Mouse (Mus musculus) liver, adult (tissue): ENCODE measurements at regions not wholly inside any gene's neighbourhood (a gene's known extent, or its start where the extent isn't known, plus 50 kb on each side); places are given as distances from the start of the nearest gene placed in this dataset.

Experiments
- GATA4 ChIP-seq: IDR thresholded peaks from 2 replicates; pipeline ENCODE4 v1.6.1; 2014; ENCODE audit warnings: mild to moderate bottlenecking, low read length; ENCODE audit not compliant: insufficient replicate concordance

DNA sequence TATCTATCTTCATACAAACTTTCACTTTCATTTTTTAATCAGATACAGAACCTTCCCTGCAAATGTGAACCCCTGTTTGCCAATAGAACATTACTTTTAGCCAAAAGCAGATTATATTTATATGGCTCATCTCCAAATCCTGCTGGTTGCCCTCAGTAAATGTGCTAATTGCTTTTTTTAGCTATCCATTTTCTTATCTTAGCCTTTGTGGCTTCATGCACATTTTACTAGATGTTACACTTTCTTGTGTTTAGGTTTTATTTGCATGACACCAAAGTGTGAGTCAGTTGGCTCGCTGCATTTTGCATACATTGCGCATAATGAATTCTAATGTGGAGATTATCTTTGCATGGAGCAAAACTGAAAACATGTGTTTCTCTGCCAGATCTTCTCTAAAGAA is 211.3 kb upstream of the Ube2e3 start:
- TF ChIP-seq GATA4, result no peak

DNA sequence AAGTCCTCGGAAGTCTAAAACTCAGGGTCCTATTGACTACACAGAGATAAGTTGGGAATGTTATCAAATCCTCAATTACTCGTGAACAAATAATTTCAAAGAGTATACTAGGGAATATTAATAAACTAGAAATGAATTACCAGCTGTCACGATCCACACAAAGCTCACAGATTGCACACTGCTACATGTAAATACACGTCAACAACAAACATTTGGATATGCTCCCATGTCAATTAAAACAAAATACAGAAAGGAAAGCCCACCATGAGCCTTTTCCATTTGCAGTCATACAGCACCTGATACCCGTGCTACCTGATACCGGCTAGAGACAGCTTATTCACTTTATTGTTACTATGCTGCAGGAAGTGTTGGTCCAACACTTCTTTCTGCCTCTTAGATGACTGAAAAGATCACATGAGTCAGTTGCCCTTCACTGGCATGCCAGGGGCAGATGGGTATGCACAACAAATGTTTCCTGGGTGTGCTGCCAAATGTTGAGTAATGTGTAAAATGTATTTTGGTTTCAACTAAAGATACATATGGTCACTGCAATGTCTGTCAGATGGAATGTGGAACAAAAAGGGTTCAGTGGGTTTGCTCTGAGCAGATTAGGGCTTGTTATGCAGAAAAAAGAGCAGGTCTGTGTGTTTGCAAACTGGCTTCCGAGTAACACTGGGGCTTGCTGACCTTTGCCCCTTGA is 212.6 kb upstream of the Ube2e3 start:
- no peak for TF ChIP-seq GATA4

DNA sequence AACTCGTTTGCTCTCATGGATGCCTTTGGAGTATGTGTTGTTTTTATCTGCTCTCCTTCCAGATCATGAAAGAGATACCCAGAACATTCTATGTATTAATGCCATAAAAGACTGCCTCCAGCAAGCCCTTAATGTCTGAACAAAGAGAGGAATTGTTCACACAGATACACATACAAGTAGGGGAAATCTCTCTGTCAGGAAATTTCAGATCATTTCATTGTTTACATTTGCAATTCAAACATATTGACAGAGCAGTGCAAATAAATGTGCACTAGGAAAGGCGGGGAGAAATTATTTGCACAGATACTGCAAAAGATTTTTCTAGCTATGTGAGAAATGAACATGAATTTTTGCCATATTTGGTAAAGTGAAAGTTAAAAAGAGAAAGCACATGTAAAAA is 216.4 kb upstream of the Ube2e3 start:
- TF ChIP-seq GATA4, result no peak

DNA sequence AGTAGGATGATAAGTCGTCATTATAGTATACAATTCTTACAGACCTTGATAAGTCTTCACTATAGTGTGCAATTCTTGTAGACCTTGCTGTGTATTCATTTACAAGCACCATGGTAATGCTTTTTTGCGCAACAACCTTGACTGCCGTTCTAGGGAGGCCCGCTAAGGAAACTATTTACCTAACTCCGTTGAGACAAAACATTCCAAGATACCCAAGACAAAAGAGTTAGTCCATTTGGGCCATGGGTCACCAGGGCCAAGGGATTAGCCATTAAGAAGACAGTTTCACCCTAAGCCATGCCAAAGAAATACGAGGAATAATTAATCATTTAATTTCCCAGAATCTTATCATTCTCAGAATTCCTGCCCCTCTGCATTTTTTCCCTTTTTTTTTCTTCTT is 227.6 kb upstream of the Ube2e3 start:
- TF ChIP-seq GATA4, result no peak

DNA sequence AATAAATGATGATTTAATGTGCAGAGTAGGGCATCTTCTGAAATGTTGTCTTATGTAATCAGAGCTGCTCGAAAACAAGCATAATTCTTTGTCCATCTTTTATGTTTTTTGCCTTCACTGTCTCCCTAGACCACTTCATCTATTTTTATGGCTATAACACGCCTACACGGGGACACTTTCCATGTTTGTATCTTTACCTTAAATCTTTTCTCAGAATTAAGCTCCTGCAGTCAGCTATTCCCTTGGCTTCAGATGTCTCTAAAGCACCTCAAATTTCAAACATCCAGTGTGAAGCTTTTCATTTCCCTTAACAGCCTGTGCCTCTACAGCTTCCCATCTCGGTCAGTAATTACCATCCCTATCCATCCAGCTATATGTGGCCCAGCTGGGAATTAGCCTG is 242.7 kb upstream of the Ube2e3 start:
- TF ChIP-seq GATA4, result no peak

GRCm38 (mm10) chr2:78606388-78606787 is 261.5 kb upstream of the Ube2e3 start:
- TF ChIP-seq GATA4, result no peak

DNA sequence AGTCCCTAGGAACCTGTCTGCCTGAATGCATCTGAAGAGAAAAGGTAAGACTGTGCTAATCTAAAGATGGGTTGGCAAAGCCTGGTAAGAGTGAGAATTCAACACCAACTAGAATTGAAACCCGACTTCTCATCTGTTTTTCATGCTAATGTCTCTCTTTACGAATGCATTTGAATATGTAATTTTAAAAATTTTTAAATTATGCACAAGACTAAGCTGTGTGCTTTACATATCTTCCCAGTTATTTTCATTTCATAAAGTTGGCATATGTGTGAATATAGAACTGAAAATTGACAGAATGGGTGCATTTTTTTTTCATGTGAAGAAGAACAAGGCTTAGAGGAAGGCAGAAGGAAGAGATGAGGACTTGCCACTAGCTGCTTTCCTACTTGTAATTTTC is 267.2 kb upstream of the Ube2e3 start:
- TF ChIP-seq GATA4, result no peak

- TF ChIP-seq GATA4, result no peak
Measured at GRCm38 (mm10) chr2:78598039-78598438, 269.9 kb upstream of the Ube2e3 start.

- TF ChIP-seq GATA4, result no peak
Measured at GRCm38 (mm10) chr2:78596251-78596650, 271.7 kb upstream of the Ube2e3 start.

DNA sequence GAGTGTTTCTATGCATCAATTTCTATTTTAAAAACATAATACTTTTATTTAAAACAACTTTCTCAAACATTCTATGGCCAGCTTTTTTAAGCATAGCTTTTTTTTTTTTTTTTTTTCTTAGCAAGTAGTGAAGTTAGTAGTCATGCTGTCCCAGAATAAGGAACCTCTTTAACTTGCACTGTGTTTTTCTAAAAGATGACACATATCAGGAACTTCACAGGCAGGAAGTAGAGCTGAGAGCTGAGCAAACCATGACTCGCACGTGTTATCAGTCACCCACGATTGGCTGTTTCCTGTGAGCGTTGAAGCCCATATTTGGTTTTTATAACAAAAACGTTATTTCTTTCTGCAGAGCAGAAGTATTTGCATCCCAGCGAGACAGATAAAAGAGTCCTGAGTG is 287.9 kb upstream of the Ube2e3 start:
- TF ChIP-seq GATA4, result no peak

DNA sequence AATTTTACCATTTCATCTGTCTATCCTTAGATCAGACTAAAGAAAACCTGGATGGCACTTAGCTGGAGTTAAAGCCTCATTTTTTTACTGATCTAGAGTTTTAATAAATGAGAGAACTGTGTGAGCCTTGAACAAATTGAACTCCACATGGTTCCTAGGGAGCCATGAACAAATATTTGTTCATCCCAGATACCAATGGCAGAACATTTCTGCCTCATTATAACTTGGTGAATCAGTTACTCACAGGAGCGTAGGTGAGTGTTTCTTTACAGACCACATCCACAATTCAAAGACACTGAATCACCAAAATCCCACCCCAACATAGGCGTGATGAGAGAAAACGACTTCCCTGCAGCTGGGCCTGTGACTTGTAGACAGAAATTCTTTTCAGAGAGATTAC is 295.4 kb upstream of the Ube2e3 start:
- TF ChIP-seq GATA4, result no peak

GRCm38 (mm10) chr2:78558128-78558527 is 309.8 kb upstream of the Ube2e3 start:
- TF ChIP-seq GATA4, result no peak

- no peak for TF ChIP-seq GATA4
Measured at GRCm38 (mm10) chr2:78551085-78551484, 316.8 kb upstream of the Ube2e3 start.

DNA sequence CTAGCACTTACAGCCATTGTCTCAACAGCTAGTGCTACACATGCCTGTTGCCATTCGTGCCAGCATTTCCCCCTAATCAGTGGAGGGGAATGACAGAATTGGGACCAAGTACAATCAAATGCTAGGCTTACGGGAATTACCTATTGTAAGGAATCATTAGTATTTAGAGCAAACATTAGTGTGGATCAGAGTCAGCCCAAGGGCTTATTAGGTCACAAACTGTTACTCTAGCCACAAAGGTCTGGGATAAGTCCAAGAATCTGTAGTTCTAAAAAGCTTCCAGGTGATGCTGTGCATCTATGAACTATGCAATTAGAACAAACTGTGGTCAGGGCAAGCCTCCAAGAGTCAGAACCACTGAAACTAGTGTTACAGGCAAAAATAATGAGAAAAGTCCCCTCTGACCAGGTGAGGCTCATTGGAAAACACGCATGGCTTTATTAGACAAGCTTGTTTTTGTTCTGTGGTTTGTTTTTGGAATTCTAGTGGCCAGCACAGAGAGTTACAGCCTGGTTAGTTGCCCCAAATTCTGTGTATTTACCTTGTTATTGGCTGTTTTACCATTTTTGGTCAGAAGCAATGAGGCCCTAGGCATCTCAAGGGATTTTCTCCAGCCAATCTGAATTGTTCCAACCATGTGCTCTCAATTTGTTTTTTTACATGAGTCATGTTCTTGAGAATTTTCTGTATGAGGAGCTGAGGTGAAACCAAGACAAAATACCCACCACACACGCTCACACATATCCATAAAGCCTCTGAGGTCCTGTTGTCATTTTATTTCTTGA is 319.0 kb upstream of the Ube2e3 start:
- no peak for TF ChIP-seq GATA4

DNA sequence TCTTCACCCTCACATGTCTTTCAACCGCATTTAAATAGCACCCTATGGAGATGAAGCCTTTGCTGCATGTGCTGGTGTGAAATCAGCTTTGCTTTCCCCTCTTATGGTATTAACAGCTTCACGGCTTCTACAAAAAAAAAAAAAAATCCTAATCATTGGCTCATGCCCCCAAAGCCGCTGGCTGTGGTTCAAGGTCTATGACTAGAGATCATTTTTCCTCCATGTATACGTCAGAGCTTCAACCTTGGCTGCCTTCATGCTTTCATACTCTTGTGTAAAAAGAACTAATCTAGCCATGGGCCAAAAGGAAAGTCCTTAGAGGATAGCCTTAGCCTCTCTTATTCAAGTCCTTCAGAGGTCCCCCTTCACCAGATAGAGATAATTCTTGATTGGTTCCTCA is 320.6 kb upstream of the Ube2e3 start:
- TF ChIP-seq GATA4, result no peak

DNA sequence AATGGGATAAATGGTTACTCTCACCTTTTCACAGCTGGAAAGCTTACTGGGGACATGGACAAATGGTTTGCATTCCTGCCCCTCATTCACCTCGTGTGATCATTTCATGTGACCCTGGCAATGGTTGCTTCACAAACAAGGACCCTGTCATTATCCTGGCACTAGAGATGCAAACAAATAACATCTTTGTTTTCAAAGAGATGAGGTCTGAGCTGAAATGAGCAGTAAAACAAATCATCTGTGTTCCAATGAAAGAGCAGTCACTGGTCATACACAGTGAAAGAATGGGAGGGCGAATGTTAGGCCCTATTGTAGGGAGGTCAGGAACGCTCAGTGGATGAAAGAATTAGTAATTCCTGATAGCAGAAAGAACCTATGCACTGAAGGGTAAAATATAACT is 327.5 kb upstream of the Ube2e3 start:
- TF ChIP-seq GATA4, result no peak

DNA sequence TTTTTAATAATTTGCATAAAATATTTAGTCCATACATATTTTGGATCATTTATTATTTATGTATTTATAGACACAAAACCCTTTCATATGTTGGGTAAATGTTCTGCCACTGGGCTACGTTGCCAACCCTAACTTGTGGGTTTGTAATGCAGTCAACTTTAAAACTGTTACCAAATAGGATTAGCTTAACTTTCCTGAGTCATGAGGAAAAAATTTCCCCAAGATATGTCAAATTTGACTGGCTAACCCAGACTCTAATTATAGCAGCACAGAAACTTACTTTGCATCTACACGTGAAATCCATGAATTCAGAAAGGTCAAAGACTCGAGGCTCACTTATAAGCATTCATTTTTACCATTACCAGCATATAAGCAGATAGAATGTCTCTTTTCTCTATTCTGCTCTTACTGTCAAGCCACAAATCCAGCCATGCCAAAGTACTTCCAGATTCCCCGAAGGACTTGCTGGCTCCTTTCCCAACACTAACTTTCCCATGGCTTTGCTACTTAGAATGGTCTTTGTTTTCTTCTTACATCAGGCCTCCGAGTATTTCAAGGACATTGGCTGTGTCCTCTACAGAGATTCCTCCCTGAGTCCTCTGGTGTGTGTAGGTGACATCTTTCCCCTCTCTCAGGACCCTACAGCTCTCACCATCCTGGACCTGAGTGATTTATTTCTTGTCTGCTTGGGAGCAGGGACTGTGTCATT is 328.2 kb upstream of the Ube2e3 start:
- no peak for TF ChIP-seq GATA4

GRCm38 (mm10) chr2:78537574-78537973 is 330.4 kb upstream of the Ube2e3 start:
- TF ChIP-seq GATA4, result no peak
